Mouse (Mus musculus) limb, embryonic 11.5 days (tissue): ENCODE measurements around the gene Cort. TPM values are rescaled to one million over a fixed set of nuclear protein-coding genes. Genes with fewer than 3 reads are reported as not detected.

Source experiments
- ATAC-seq: fragments of 200-750 bp; cut with Nextera tagmentation; 2 replicates; pipeline ENCODE4 v1.8.0; 2017; ENCODE audit warnings: low read depth; ENCODE audit not compliant: insufficient number of reproducible peaks, low FRiP score, low TSS enrichment
- DNase-seq: peaks from one replicate; pipeline ENCODE4 v3.0.0-alpha.2; 2015; ENCODE audit warnings: low spot score
- H3K27ac ChIP-seq: fragments of 300-500 bp; sonication (generic); replicated peaks from 2 replicates; pipeline ENCODE4 v1.5.1; 2014; ENCODE audit warnings: low read depth, mild to moderate bottlenecking, low read length
- H3K27me3 ChIP-seq: fragments of 300-500 bp; sonication (generic); 2 replicates; pipeline ENCODE4 v1.6.1; 2014; ENCODE audit warnings: mild to moderate bottlenecking, low read length, mixed read lengths; ENCODE audit not compliant: control insufficient read depth, insufficient read depth
- H3K36me3 ChIP-seq: fragments of 300-500 bp; sonication (generic); 2 replicates; pipeline ENCODE4 v1.6.1; 2014; ENCODE audit warnings: mild to moderate bottlenecking, low read length, moderate library complexity, mixed read lengths; ENCODE audit not compliant: control insufficient read depth, insufficient read depth
- H3K4me1 ChIP-seq: fragments of 300-500 bp; sonication (generic); 2 replicates; pipeline ENCODE4 v1.6.1; 2014; ENCODE audit warnings: low read length, mixed read lengths; ENCODE audit not compliant: control insufficient read depth, insufficient read depth
- H3K4me2 ChIP-seq: fragments of 300-500 bp; sonication (generic); 2 replicates; pipeline ENCODE4 v1.6.1; 2014; ENCODE audit warnings: low read depth, mild to moderate bottlenecking, moderate library complexity; ENCODE audit not compliant: severe bottlenecking
- H3K4me3 ChIP-seq: fragments of 300-500 bp; sonication (generic); 2 replicates; pipeline ENCODE4 v1.5.1; 2014; ENCODE audit warnings: low read depth, low read length
- H3K9ac ChIP-seq: fragments of 300-500 bp; sonication (generic); 2 replicates; pipeline ENCODE4 v1.6.1; 2014; ENCODE audit warnings: mild to moderate bottlenecking, low read length
- H3K9me3 ChIP-seq: fragments of 300-500 bp; sonication (generic); 2 replicates; pipeline ENCODE4 v1.6.1; 2016; ENCODE audit warnings: low read length; ENCODE audit not compliant: control insufficient read depth
- WGBS: fragments of 180-500 bp; shearing (Covaris S2); extraction: QIAGEN DNeasy Blood & Tissue Kit; methylation state at CpG from one replicate; pipeline ENCODE4 v1.1.7; 2014; 5-methylcytosine and 5-hydroxymethylcytosine counted together
- polyA plus RNA-seq: library from polyadenylated mRNA; unstranded; fragments of >200 nt; fragmentation: Nextera tagmentation; extraction: Ambion mirVana; gene quantifications from 2 replicates; pipeline ENCODE4 v1.2.1, GENCODE M21; 2014

Gene Cort
- polyA plus RNA-seq, 1 experiment from 2014 or later: not detected

GRCm38 (mm10) chr4:149155711-149156110 is 29.1 kb upstream of the Cort start:
- ATAC-seq: no peak
- no peaks in the 10 kb centered on the region; the same call in 1 of the 2 replicates for H3K9me3 ChIP-seq
- H3K36me3 ChIP-seq: peaks cover 59% of the 10 kb centered on the region
- H3K27me3 ChIP-seq: no peaks in the 10 kb centered on the region
- 94% methylated on average over 6 of the region's 6 CpGs for WGBS
- no peak overlapping the region for H3K9ac ChIP-seq
- no peak overlapping the region for H3K27ac ChIP-seq
- no peaks in the 10 kb centered on the region for H3K4me1 ChIP-seq
- H3K4me3 ChIP-seq: no peak overlapping the region
- DNase-seq: no peak
- no peak overlapping the region for H3K4me2 ChIP-seq

DNA sequence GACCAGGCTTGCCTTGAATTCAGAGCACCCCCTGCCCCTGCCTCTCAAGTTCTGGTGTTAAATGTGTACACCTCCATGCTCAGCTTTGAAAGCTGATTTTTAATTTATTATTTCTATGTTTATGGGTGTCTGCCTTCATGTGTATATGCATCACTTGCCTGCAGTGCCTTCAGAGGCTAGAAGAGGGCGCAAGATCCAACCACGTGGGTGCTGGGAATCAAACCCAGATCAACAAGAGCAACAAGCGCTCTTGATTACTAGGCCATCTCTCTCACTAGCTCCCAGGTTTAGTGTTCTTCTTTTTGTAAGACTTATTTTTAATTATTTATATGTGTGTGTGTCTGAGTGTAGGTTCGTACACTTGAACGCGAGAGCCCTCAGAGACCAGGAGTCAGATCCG is 28.3 kb upstream of the Cort start:
- Histone ChIP-seq H3K4me3 (no peak overlapping the region), H3K36me3 (peaks cover 58% of the 10 kb centered on the region), H3K9me3 (no peaks in the 10 kb centered on the region; the same call in 1 of the 2 replicates), H3K27ac (no peak overlapping the region), H3K4me2 (no peak overlapping the region), H3K4me1 (no peaks in the 10 kb centered on the region), H3K27me3 (no peaks in the 10 kb centered on the region), H3K9ac (no peak overlapping the region)
- ATAC-seq (no peak), DNase-seq (no peak)
- 99% methylated on average over 7 of the region's 7 CpGs for WGBS

GRCm38 (mm10) chr4:149150721-149151120 is 24.2 kb upstream of the Cort start:
- no peak for ATAC-seq
- 92% methylated on average over 11 of the region's 11 CpGs for WGBS
- Histone ChIP-seq H3K4me2 (no peak overlapping the region), H3K36me3 (peaks cover 35% of the 10 kb centered on the region), H3K4me3 (no peak overlapping the region), H3K9me3 (no peaks in the 10 kb centered on the region; the same call in 1 of the 2 replicates), H3K9ac (no peak overlapping the region), H3K27me3 (no peaks in the 10 kb centered on the region), H3K4me1 (no peaks in the 10 kb centered on the region), H3K27ac (no peak overlapping the region)
- no peak for DNase-seq

- no peak overlapping the region for H3K4me3 ChIP-seq
- H3K4me2 ChIP-seq: no peak overlapping the region
- H3K9ac ChIP-seq: no peak overlapping the region
- no peaks in the 10 kb centered on the region for H3K27me3 ChIP-seq
- H3K27ac ChIP-seq: no peak overlapping the region
- 86% methylated on average over 11 of the region's 11 CpGs for WGBS
- H3K9me3 ChIP-seq: no peaks in the 10 kb centered on the region; the same call in 1 of the 2 replicates
- DNase-seq (no peak), ATAC-seq (no peak)
- no peaks in the 10 kb centered on the region for H3K4me1 ChIP-seq
- H3K36me3 ChIP-seq: peaks cover 32% of the 10 kb centered on the region
These were observed 23.7 kb upstream of the Cort start for GRCm38 (mm10) chr4:149150256-149150655.

GRCm38 (mm10) chr4:149149611-149150010 is 23.0 kb upstream of the Cort start:
- H3K36me3 ChIP-seq: peaks cover 26% of the 10 kb centered on the region
- no peaks in the 10 kb centered on the region for H3K4me1 ChIP-seq
- no peak overlapping the region for H3K4me2 ChIP-seq
- no peak overlapping the region for H3K27ac ChIP-seq
- H3K4me3 ChIP-seq: no peak overlapping the region
- DNase-seq (no peak), ATAC-seq (no peak)
- H3K9me3 ChIP-seq: no peaks in the 10 kb centered on the region
- no peak overlapping the region for H3K9ac ChIP-seq
- H3K27me3 ChIP-seq: no peaks in the 10 kb centered on the region
- 77% methylated on average over 7 of the region's 7 CpGs for WGBS

DNA sequence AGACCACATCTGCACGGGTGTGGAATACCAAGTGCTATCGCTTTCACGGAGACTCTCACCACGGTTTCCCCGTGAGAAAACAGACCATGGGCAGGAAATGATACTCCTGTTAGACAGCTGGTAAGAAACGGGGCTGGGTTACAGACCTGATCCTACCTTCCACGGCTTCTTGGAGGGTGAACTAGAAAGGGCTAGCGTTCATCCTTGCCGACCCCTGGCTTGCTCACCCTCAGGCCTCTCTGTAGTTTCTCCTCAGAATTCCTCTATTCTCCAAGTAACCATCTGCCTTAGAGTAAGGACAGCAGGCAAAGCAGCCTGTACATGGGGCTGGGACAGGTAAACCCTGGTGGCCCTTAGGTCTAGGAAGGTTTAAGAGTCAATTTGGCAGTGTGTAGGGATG is 22.6 kb upstream of the Cort start:
- DNase-seq (no peak), ATAC-seq (no peak)
- Histone ChIP-seq H3K4me2 (no peak overlapping the region), H3K27me3 (no peaks in the 10 kb centered on the region), H3K4me1 (no peaks in the 10 kb centered on the region), H3K9ac (no peak overlapping the region), H3K36me3 (peaks cover 25% of the 10 kb centered on the region), H3K4me3 (no peak overlapping the region), H3K9me3 (no peaks in the 10 kb centered on the region), H3K27ac (no peak overlapping the region)
- 88% methylated on average over 9 of the region's 9 CpGs for WGBS

GRCm38 (mm10) chr4:149148084-149148483 is 21.5 kb upstream of the Cort start:
- H3K36me3 ChIP-seq: peaks cover 18% of the 10 kb centered on the region
- H3K4me2 ChIP-seq: no peak overlapping the region
- H3K27me3 ChIP-seq: no peaks in the 10 kb centered on the region
- no peaks in the 10 kb centered on the region for H3K4me1 ChIP-seq
- H3K27ac ChIP-seq: no peak overlapping the region
- no peak overlapping the region for H3K4me3 ChIP-seq
- 81% methylated on average over 4 of the region's 4 CpGs for WGBS
- H3K9ac ChIP-seq: no peak overlapping the region
- no peak for ATAC-seq
- H3K9me3 ChIP-seq: no peaks in the 10 kb centered on the region
- DNase-seq: no peak

GRCm38 (mm10) chr4:149147528-149147927 is 21.0 kb upstream of the Cort start:
- 83% methylated on average over 7 of the region's 7 CpGs for WGBS
- no peak for ATAC-seq
- H3K27me3 ChIP-seq: no peaks in the 10 kb centered on the region

GRCm38 (mm10) chr4:149145151-149145550 is 18.6 kb upstream of the Cort start:
- ATAC-seq (no peak), DNase-seq (no peak)
- no peak overlapping the region for H3K9ac ChIP-seq
- H3K27ac ChIP-seq: no peak overlapping the region
- H3K27me3 ChIP-seq: no peaks in the 10 kb centered on the region
- peaks cover under 1% of the 10 kb centered on the region; the same call in 1 of the 2 replicates for H3K36me3 ChIP-seq
- no peaks in the 10 kb centered on the region for H3K4me1 ChIP-seq
- no peaks in the 10 kb centered on the region for H3K9me3 ChIP-seq
- no peak overlapping the region for H3K4me3 ChIP-seq
- WGBS: 87% methylated on average over 4 of the region's 4 CpGs
- H3K4me2 ChIP-seq: no peak overlapping the region

More at GRCm38 (mm10) chr4:149147528-149147927, 21.0 kb upstream of the Cort start:
- Histone ChIP-seq H3K9me3 (no peaks in the 10 kb centered on the region), H3K9ac (no peak overlapping the region), H3K27ac (no peak overlapping the region), H3K4me3 (no peak overlapping the region), H3K4me1 (no peaks in the 10 kb centered on the region), H3K4me2 (no peak overlapping the region), H3K36me3 (peaks cover 15% of the 10 kb centered on the region)
- DNase-seq: no peak
